Mouse (Mus musculus): ENCODE data around the gene Bglap.

- TF ChIP-seq CTCF (IDR thresholded peaks at IDR 0.05; ENCODE audit: insufficient read depth, low read length) (no peak), POLR2A (IDR thresholded peaks at IDR 0.05; ENCODE audit: borderline replicate concordance, extremely low read depth, low read depth, low read length) (no peak)
These were observed 23.3 kb upstream of the Bglap start for GRCm38 (mm10) chr3:88407529-88407928.

Data from lung, adult 2 months (tissue).